Mouse (Mus musculus) urinary bladder, postnatal 25 days (tissue): Measurements from ENCODE around the gene Rgsl1.

Experiments
- DNase-seq: peaks from one replicate; pipeline ENCODE4 v3.0.0; 2022; ENCODE audit warnings: low spot score

The Rgsl1 gene

GRCm38 (mm10) chr1:153740145-153740544 is 103.8 kb downstream of the Rgsl1 start, which contains the start of gene Rgs16:
Gene Rgs16 (plus strand): TSS chr1:153740349.
- peak; percentile 62 for DNase-seq

- no peak for DNase-seq
These were observed 104.4 kb downstream of the Rgsl1 start for GRCm38 (mm10) chr1:153739437-153740015.

GRCm38 (mm10) chr1:153737101-153738085 is 106.5 kb downstream of the Rgsl1 start:
- no peak for DNase-seq

GRCm38 (mm10) chr1:153736096-153736495 is 107.8 kb downstream of the Rgsl1 start:
- DNase-seq: no peak

- DNase-seq: no peak
These were observed 109.1 kb downstream of the Rgsl1 start for GRCm38 (mm10) chr1:153734866-153735265.

- no peak for DNase-seq
These were observed 110.8 kb downstream of the Rgsl1 start for GRCm38 (mm10) chr1:153733181-153733580.

- DNase-seq: no peak
These were observed 113.3 kb downstream of the Rgsl1 start for GRCm38 (mm10) chr1:153730671-153731070.

- DNase-seq: no peak
These were observed 114.1 kb downstream of the Rgsl1 start for GRCm38 (mm10) chr1:153729806-153730205.
